Mouse (Mus musculus) right cerebral cortex, adult 2 months (tissue): ENCODE results near the gene Plagl2.
"Not testable (repeated sequence)": the region's sequence is repeated elsewhere in the genome, so short reads cannot be mapped to it uniquely, and the experiment has no call there.

Source experiments
- DNase-seq, 2 experiments: peaks; one replicate each; pipeline ENCODE4 v3.0.0; 2021 to 2022; ENCODE audit warnings: low spot score in 2 of 2

Plagl2 gene

GRCm38 (mm10) chr2:153241250-153242014, at the start of gene Plagl2, which contains the start of gene Pofut1:
Gene Plagl2, minus strand, starts transcription at chr2:153241426.
Gene Pofut1, plus strand, starts transcription at chr2:153241533.
- DNase-seq = peak; percentile 79 to 87

GRCm38 (mm10) chr2:153287835-153288234, 46.6 kb upstream of the Plagl2 start:
- DNase-seq = no peak

- DNase-seq = no peak
These were observed 45.3 kb upstream of the Plagl2 start for GRCm38 (mm10) chr2:153286524-153286923.

- no peak for DNase-seq
These were observed 42.7 kb upstream of the Plagl2 start for GRCm38 (mm10) chr2:153283919-153284318.

- no peak for DNase-seq
These were observed 37.1 kb upstream of the Plagl2 start for GRCm38 (mm10) chr2:153278357-153278756.

- not testable (repeated sequence) for DNase-seq
These were observed 35.6 kb upstream of the Plagl2 start for GRCm38 (mm10) chr2:153276846-153277245.

- DNase-seq = no peak
These were observed 35.2 kb upstream of the Plagl2 start for GRCm38 (mm10) chr2:153276440-153276839.

GRCm38 (mm10) chr2:153275577-153275976, 34.4 kb upstream of the Plagl2 start:
- DNase-seq = not testable (repeated sequence)

GRCm38 (mm10) chr2:153274919-153275247, 33.7 kb upstream of the Plagl2 start:
- DNase-seq = no peak

GRCm38 (mm10) chr2:153274200-153274918, 33.1 kb upstream of the Plagl2 start:
- DNase-seq = not testable (repeated sequence)

- DNase-seq = not testable (repeated sequence)
These were observed 29.1 kb upstream of the Plagl2 start for GRCm38 (mm10) chr2:153270231-153270915.

- no peak for DNase-seq
These were observed 26.1 kb upstream of the Plagl2 start for GRCm38 (mm10) chr2:153267331-153267730.

GRCm38 (mm10) chr2:153263053-153263452, 21.8 kb upstream of the Plagl2 start:
- no peak for DNase-seq

- DNase-seq = no peak
These were observed 18.8 kb upstream of the Plagl2 start for GRCm38 (mm10) chr2:153259864-153260674.

GRCm38 (mm10) chr2:153259030-153259863, 18.0 kb upstream of the Plagl2 start:
- DNase-seq = no peak

GRCm38 (mm10) chr2:153256604-153257003, 15.4 kb upstream of the Plagl2 start:
- no peak for DNase-seq

- no peak for DNase-seq
These were observed 8.5 kb upstream of the Plagl2 start for GRCm38 (mm10) chr2:153249751-153250150.

GRCm38 (mm10) chr2:153242156-153242555, 930 bp upstream of the Plagl2 start:
- DNase-seq = no peak

GRCm38 (mm10) chr2:153240701-153241235, 458 bp downstream of the Plagl2 start:
- no peak for DNase-seq

GRCm38 (mm10) chr2:153239860-153240480, 1.3 kb downstream of the Plagl2 start:
- no peak for DNase-seq
